Mouse (Mus musculus): ENCODE measurements around the gene Hist4h4.

The Hist4h4 gene

GRCm38 (mm10) chr6:136803739-136804633, at the start of gene Hist4h4:
TSS of gene Hist4h4 (minus strand) at chr6:136804415.
- DNase-seq (ENCODE audit: low spot score), result peak; percentile 91

GRCm38 (mm10) chr6:136852762-136853161, 48.5 kb upstream of the Hist4h4 start:
- DNase-seq (ENCODE audit: low spot score), result peak; percentile 60

- no peak for DNase-seq (ENCODE audit: low spot score)
Observed at GRCm38 (mm10) chr6:136852348-136852747, 48.1 kb upstream of the Hist4h4 start.

GRCm38 (mm10) chr6:136850267-136850666, 46.1 kb upstream of the Hist4h4 start:
- no peak for DNase-seq (ENCODE audit: low spot score)

GRCm38 (mm10) chr6:136848971-136849370, 44.8 kb upstream of the Hist4h4 start:
- no peak for DNase-seq (ENCODE audit: low spot score)

GRCm38 (mm10) chr6:136848399-136848798, 44.2 kb upstream of the Hist4h4 start:
- DNase-seq (ENCODE audit: low spot score), result no peak

GRCm38 (mm10) chr6:136847790-136848189, 43.6 kb upstream of the Hist4h4 start:
- DNase-seq (ENCODE audit: low spot score), result peak; percentile 60

- DNase-seq (ENCODE audit: low spot score), result no peak
Observed at GRCm38 (mm10) chr6:136847267-136847666, 43.1 kb upstream of the Hist4h4 start.

GRCm38 (mm10) chr6:136845706-136846480, 41.7 kb upstream of the Hist4h4 start:
- no peak for DNase-seq (ENCODE audit: low spot score)

- no peak for DNase-seq (ENCODE audit: low spot score)
Observed at GRCm38 (mm10) chr6:136844903-136845302, 40.7 kb upstream of the Hist4h4 start.

- DNase-seq (ENCODE audit: low spot score), result no peak
Observed at GRCm38 (mm10) chr6:136837323-136837722, 33.1 kb upstream of the Hist4h4 start.

- DNase-seq (ENCODE audit: low spot score), result no peak
Observed at GRCm38 (mm10) chr6:136835352-136835751, 31.1 kb upstream of the Hist4h4 start, which contains the start of gene Smco3. TSS of gene Smco3 (minus strand) at chr6:136835452.

GRCm38 (mm10) chr6:136831712-136832111, 27.5 kb upstream of the Hist4h4 start:
- no peak for DNase-seq (ENCODE audit: low spot score)

GRCm38 (mm10) chr6:136828681-136829080, 24.5 kb upstream of the Hist4h4 start:
- no peak for DNase-seq (ENCODE audit: low spot score)

- peak; percentile 98 for DNase-seq (ENCODE audit: low spot score)
Observed at GRCm38 (mm10) chr6:136827881-136828561, 23.8 kb upstream of the Hist4h4 start, which contains the start of gene Wbp11. TSS of gene Wbp11 (minus strand) at chr6:136828233.

- DNase-seq (ENCODE audit: low spot score), result peak; percentile 12
Observed at GRCm38 (mm10) chr6:136827516-136827880, 23.3 kb upstream of the Hist4h4 start, which contains the start of gene BC049715. TSS of gene BC049715 (plus strand) at chr6:136827626.

- DNase-seq (ENCODE audit: low spot score), result no peak
Observed at GRCm38 (mm10) chr6:136827116-136827515, 22.9 kb upstream of the Hist4h4 start.

- no peak for DNase-seq (ENCODE audit: low spot score)
Observed at GRCm38 (mm10) chr6:136824987-136825386, 20.8 kb upstream of the Hist4h4 start.

- DNase-seq (ENCODE audit: low spot score), result no peak
Observed at GRCm38 (mm10) chr6:136821086-136821485, 16.9 kb upstream of the Hist4h4 start.

- no peak for DNase-seq (ENCODE audit: low spot score)
Observed at GRCm38 (mm10) chr6:136820381-136820780, 16.2 kb upstream of the Hist4h4 start.

- no peak for DNase-seq (ENCODE audit: low spot score)
Observed at GRCm38 (mm10) chr6:136817549-136817948, 13.3 kb upstream of the Hist4h4 start.

GRCm38 (mm10) chr6:136816826-136817225, 12.6 kb upstream of the Hist4h4 start:
- DNase-seq (ENCODE audit: low spot score), result no peak
